Mouse (Mus musculus) ES-Bruce4 (cell line): ENCODE measurements at regions not wholly inside any gene's neighbourhood (a gene's known extent, or its start where the extent isn't known, plus 50 kb on each side); places are given as distances from the start of the nearest gene placed in this dataset.

Experiments
- H3K27ac ChIP-seq: 2 replicates; pipeline ENCODE4 v1.5.1; 2012; ENCODE audit warnings: low read length, inconsistent platforms; ENCODE audit not compliant: insufficient read depth
- H3K27me3 ChIP-seq: 2 replicates; pipeline ENCODE4 v1.6.1; 2012; ENCODE audit warnings: mild to moderate bottlenecking, low read length, inconsistent platforms; ENCODE audit not compliant: control insufficient read depth, poor library complexity, insufficient read depth, severe bottlenecking
- H3K36me3 ChIP-seq: 2 replicates; pipeline ENCODE4 v1.6.1; 2012; ENCODE audit warnings: inconsistent platforms, mild to moderate bottlenecking, low read length, moderate library complexity; ENCODE audit not compliant: control insufficient read depth, poor library complexity, insufficient read depth, severe bottlenecking
- H3K4me1 ChIP-seq: one replicate; pipeline ENCODE4 v1.8.1; 2011; ENCODE audit warnings: low read length; ENCODE audit not compliant: control insufficient read depth, insufficient read depth
- H3K4me3 ChIP-seq: 2 replicates; pipeline ENCODE4 v1.5.1; 2011; ENCODE audit warnings: low read depth, mild to moderate bottlenecking, low read length
- H3K9ac ChIP-seq: 2 replicates; pipeline ENCODE4 v1.6.1; 2012; ENCODE audit warnings: low read depth, mild to moderate bottlenecking, inconsistent platforms; ENCODE audit not compliant: poor library complexity, severe bottlenecking
- H3K9me3 ChIP-seq: replicated peaks from 2 replicates; pipeline ENCODE4 v1.6.1; 2012; ENCODE audit warnings: mild to moderate bottlenecking, low read length, inconsistent platforms; ENCODE audit not compliant: control insufficient read depth, poor library complexity, insufficient read depth, severe bottlenecking
- CTCF ChIP-seq: IDR thresholded peaks from one replicate; pipeline ENCODE4 v1.8.1; 2011; ENCODE audit warnings: low read depth, low read length
- EP300 ChIP-seq: IDR thresholded peaks from 2 replicates; pipeline ENCODE4 v1.6.1; 2011; ENCODE audit warnings: low read depth, low read length; ENCODE audit not compliant: insufficient read depth
- POLR2A ChIP-seq: IDR thresholded peaks from one replicate; pipeline ENCODE4 v1.8.1; 2011; ENCODE audit warnings: low read length; ENCODE audit not compliant: insufficient read depth

- Histone ChIP-seq H3K9me3 (no peaks in the 10 kb centered on the region), H3K4me3 (no peak overlapping the region), H3K27me3 (no peaks in the 10 kb centered on the region), H3K4me1 (peaks cover 1% of the 10 kb centered on the region), H3K36me3 (no peaks in the 10 kb centered on the region), H3K27ac (no peak overlapping the region), H3K9ac (no peak overlapping the region)
- TF ChIP-seq EP300, result no peak
- TF ChIP-seq CTCF, result no peak
Observed at GRCm38 (mm10) chr13:5725984-5726383, 135.3 kb upstream of the Klf6 start.

GRCm38 (mm10) chr13:5726446-5726845, 134.8 kb upstream of the Klf6 start:
- Histone ChIP-seq H3K4me1 (peaks cover 1% of the 10 kb centered on the region), H3K36me3 (no peaks in the 10 kb centered on the region), H3K9me3 (no peaks in the 10 kb centered on the region), H3K9ac (no peak overlapping the region), H3K27me3 (no peaks in the 10 kb centered on the region), H3K4me3 (no peak overlapping the region), H3K27ac (no peak overlapping the region)
- TF ChIP-seq POLR2A (no peak), EP300 (no peak), CTCF (no peak)

DNA sequence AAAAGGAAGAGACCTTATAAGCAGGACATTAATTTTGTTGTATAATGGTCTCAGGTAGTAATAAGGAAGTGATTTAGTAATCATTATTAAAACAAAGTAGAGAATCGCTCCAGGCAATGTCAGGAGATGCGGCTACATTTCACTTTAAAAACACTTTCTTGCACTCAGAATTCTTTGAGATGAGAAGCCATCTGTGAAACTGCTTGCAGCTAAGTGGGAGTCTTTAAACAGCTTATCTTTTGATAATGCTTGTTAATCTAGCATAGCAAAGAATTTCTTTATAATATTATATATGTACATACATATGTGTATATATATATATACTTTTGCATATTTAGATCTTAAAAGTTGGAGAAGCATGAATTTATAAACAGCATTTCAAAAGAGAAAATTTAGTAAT, 133.1 kb upstream of the Klf6 start:
- no peak overlapping the region for H3K9ac ChIP-seq
- H3K27ac ChIP-seq, result no peak overlapping the region
- no peak overlapping the region for H3K4me3 ChIP-seq
- no peaks in the 10 kb centered on the region for H3K36me3 ChIP-seq
- H3K4me1 ChIP-seq, result peaks cover 1% of the 10 kb centered on the region
- no peak for TF ChIP-seq EP300
- no peak for TF ChIP-seq CTCF
- no peak for TF ChIP-seq POLR2A
- H3K27me3 ChIP-seq, result no peaks in the 10 kb centered on the region
- no peaks in the 10 kb centered on the region for H3K9me3 ChIP-seq

DNA sequence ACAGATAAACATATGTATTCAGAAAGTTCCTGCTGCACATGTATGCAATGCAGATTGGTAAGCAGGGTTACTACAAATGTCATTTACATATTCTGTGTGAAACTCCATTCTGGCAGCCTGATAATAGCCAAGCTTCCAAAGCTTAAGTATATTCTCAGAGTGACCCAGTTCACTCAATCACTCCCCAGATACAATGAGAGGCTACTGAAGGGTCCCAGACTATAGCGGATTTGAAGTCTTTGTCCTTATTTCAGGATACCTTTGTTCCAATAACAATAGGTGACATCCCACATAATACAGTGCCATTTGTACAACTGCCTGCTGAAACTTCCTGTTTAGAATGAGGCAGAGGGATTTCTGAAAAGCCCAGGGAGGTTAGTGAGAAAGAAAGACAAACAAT, 132.5 kb upstream of the Klf6 start:
- Histone ChIP-seq H3K4me3 (no peak overlapping the region), H3K4me1 (peaks cover 1% of the 10 kb centered on the region), H3K27ac (no peak overlapping the region), H3K27me3 (no peaks in the 10 kb centered on the region), H3K9ac (no peak overlapping the region), H3K36me3 (no peaks in the 10 kb centered on the region), H3K9me3 (no peaks in the 10 kb centered on the region)
- TF ChIP-seq POLR2A (no peak), CTCF (no peak), EP300 (no peak)

- no peak overlapping the region for H3K9ac ChIP-seq
- no peaks in the 10 kb centered on the region for H3K27me3 ChIP-seq
- H3K4me3 ChIP-seq, result no peak overlapping the region
- no peaks in the 10 kb centered on the region for H3K9me3 ChIP-seq
- no peak for TF ChIP-seq CTCF
- TF ChIP-seq POLR2A, result no peak
- no peak for TF ChIP-seq EP300
- H3K36me3 ChIP-seq, result no peaks in the 10 kb centered on the region
- H3K4me1 ChIP-seq, result peaks cover 1% of the 10 kb centered on the region
- no peak overlapping the region for H3K27ac ChIP-seq
Observed at GRCm38 (mm10) chr13:5729426-5730068, 131.7 kb upstream of the Klf6 start.

DNA sequence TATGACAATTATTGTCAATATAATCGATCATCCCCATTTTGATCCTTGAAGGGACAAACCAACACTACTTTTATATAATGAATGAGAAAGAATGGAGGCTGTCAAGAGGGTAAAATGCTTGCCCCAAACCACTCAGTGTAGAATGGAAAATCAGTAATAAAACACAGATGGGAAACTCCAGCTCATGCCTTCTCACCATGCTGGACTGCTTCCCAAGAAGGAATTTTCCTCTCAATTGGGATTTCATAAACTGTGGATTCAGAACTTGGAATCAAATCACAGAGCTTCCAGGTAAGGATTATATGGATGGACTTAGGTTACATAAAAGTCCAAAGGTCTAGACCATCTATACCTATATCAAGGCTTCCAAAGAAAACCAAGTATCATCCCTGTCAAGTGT, 129.1 kb upstream of the Klf6 start:
- no peak for TF ChIP-seq POLR2A
- no peak for TF ChIP-seq EP300
- TF ChIP-seq CTCF, result no peak
- H3K4me3 ChIP-seq, result no peak overlapping the region
- H3K27ac ChIP-seq, result no peak overlapping the region
- no peaks in the 10 kb centered on the region for H3K27me3 ChIP-seq
- H3K9me3 ChIP-seq, result no peaks in the 10 kb centered on the region
- no peak overlapping the region for H3K9ac ChIP-seq
- no peaks in the 10 kb centered on the region for H3K36me3 ChIP-seq
- H3K4me1 ChIP-seq, result peaks cover 1% of the 10 kb centered on the region
